Mouse (Mus musculus): ENCODE measurements around the gene Dnah12. TPM values are rescaled to one million over a fixed set of nuclear protein-coding genes. Genes with fewer than 3 reads are reported as not detected.

Dnah12 gene
- polyA plus RNA-seq, 1 experiment from 2014 or later, result not detected

GRCm38 (mm10) chr14:26878756-26879155 is 185.7 kb downstream of the Dnah12 start:
- ATAC-seq (ENCODE audit: low FRiP score) (no peak), DNase-seq (ENCODE audit: low spot score) (no peak)
- Histone ChIP-seq H3K4me2 (replicated peaks; ENCODE audit: low read depth, low read length) (no peak overlapping the region), H3K27me3 (ENCODE audit: control insufficient read depth, insufficient read depth, low read length) (no peaks in the 10 kb centered on the region), H3K36me3 (ENCODE audit: control insufficient read depth, insufficient read depth, low read length) (no peaks in the 10 kb centered on the region), H3K4me1 (replicated peaks; ENCODE audit: control insufficient read depth, insufficient read depth, low read length) (no peaks in the 10 kb centered on the region), H3K9me3 (ENCODE audit: control insufficient read depth, low read length) (no peaks in the 10 kb centered on the region), H3K9ac (ENCODE audit: low read depth, low read length) (no peak overlapping the region), H3K4me3 (ENCODE audit: low read depth, low read length) (no peak overlapping the region), H3K27ac (ENCODE audit: low read depth, low read length) (no peak overlapping the region)
- 85% methylated on average over 4 of the region's 4 CpGs for WGBS

GRCm38 (mm10) chr14:26879976-26880375 is 186.9 kb downstream of the Dnah12 start:
- ATAC-seq (ENCODE audit: low FRiP score) (no peak), DNase-seq (ENCODE audit: low spot score) (no peak)
- Histone ChIP-seq H3K9me3 (ENCODE audit: control insufficient read depth, low read length) (no peaks in the 10 kb centered on the region), H3K4me3 (ENCODE audit: low read depth, low read length) (no peak overlapping the region), H3K4me1 (replicated peaks; ENCODE audit: control insufficient read depth, insufficient read depth, low read length) (no peaks in the 10 kb centered on the region), H3K9ac (ENCODE audit: low read depth, low read length) (no peak overlapping the region), H3K4me2 (replicated peaks; ENCODE audit: low read depth, low read length) (no peak overlapping the region), H3K27me3 (ENCODE audit: control insufficient read depth, insufficient read depth, low read length) (no peaks in the 10 kb centered on the region), H3K36me3 (ENCODE audit: control insufficient read depth, insufficient read depth, low read length) (no peaks in the 10 kb centered on the region), H3K27ac (ENCODE audit: low read depth, low read length) (no peak overlapping the region)
- 88% methylated on average over 2 of the region's 2 CpGs for WGBS

GRCm38 (mm10) chr14:26881700-26882099 is 188.6 kb downstream of the Dnah12 start:
- no peak for DNase-seq (ENCODE audit: low spot score)
- no peak for ATAC-seq (ENCODE audit: low FRiP score)
- H3K9me3 ChIP-seq (ENCODE audit: control insufficient read depth, low read length), result no peaks in the 10 kb centered on the region
- no peaks in the 10 kb centered on the region for H3K4me1 ChIP-seq (replicated peaks; ENCODE audit: control insufficient read depth, insufficient read depth, low read length)
- no peak overlapping the region for H3K4me2 ChIP-seq (replicated peaks; ENCODE audit: low read depth, low read length)
- H3K9ac ChIP-seq (ENCODE audit: low read depth, low read length), result no peak overlapping the region
- no peak overlapping the region for H3K27ac ChIP-seq (ENCODE audit: low read depth, low read length)
- 90% methylated on average over 5 of the region's 5 CpGs for WGBS
- H3K4me3 ChIP-seq (ENCODE audit: low read depth, low read length), result no peak overlapping the region
- H3K36me3 ChIP-seq (ENCODE audit: control insufficient read depth, insufficient read depth, low read length), result no peaks in the 10 kb centered on the region
- H3K27me3 ChIP-seq (ENCODE audit: control insufficient read depth, insufficient read depth, low read length), result no peaks in the 10 kb centered on the region

- H3K36me3 ChIP-seq (ENCODE audit: control insufficient read depth, insufficient read depth, low read length), result no peaks in the 10 kb centered on the region
- WGBS, result 69% methylated on average over 3 of the region's 3 CpGs
Measured at GRCm38 (mm10) chr14:26887244-26887643, 194.2 kb downstream of the Dnah12 start.

GRCm38 (mm10) chr14:26890777-26891176 is 197.7 kb downstream of the Dnah12 start:
- Histone ChIP-seq H3K4me2 (replicated peaks; ENCODE audit: low read depth, low read length) (no peak overlapping the region), H3K9ac (ENCODE audit: low read depth, low read length) (no peak overlapping the region), H3K27ac (ENCODE audit: low read depth, low read length) (no peak overlapping the region), H3K9me3 (ENCODE audit: control insufficient read depth, low read length) (no peaks in the 10 kb centered on the region), H3K4me3 (ENCODE audit: low read depth, low read length) (no peak overlapping the region), H3K27me3 (ENCODE audit: control insufficient read depth, insufficient read depth, low read length) (no peaks in the 10 kb centered on the region), H3K36me3 (ENCODE audit: control insufficient read depth, insufficient read depth, low read length) (no peaks in the 10 kb centered on the region), H3K4me1 (replicated peaks; ENCODE audit: control insufficient read depth, insufficient read depth, low read length) (no peaks in the 10 kb centered on the region)
- no peak for ATAC-seq (ENCODE audit: low FRiP score)
- DNase-seq (ENCODE audit: low spot score), result no peak
- WGBS, result 89% methylated on average over 3 of the region's 3 CpGs

More at GRCm38 (mm10) chr14:26887244-26887643, 194.2 kb downstream of the Dnah12 start:
- Histone ChIP-seq H3K4me1 (replicated peaks; ENCODE audit: control insufficient read depth, insufficient read depth, low read length) (no peaks in the 10 kb centered on the region), H3K4me2 (replicated peaks; ENCODE audit: low read depth, low read length) (no peak overlapping the region), H3K9me3 (ENCODE audit: control insufficient read depth, low read length) (no peaks in the 10 kb centered on the region), H3K4me3 (ENCODE audit: low read depth, low read length) (no peak overlapping the region), H3K27me3 (ENCODE audit: control insufficient read depth, insufficient read depth, low read length) (no peaks in the 10 kb centered on the region), H3K9ac (ENCODE audit: low read depth, low read length) (no peak overlapping the region), H3K27ac (ENCODE audit: low read depth, low read length) (no peak overlapping the region)
- ATAC-seq (ENCODE audit: low FRiP score), result no peak
- DNase-seq (ENCODE audit: low spot score), result no peak

GRCm38 (mm10) chr14:26894392-26894791 is 201.3 kb downstream of the Dnah12 start, which contains the start of gene Asb14:
Gene Asb14 (plus strand): TSS chr14:26894557.
- no peaks in the 10 kb centered on the region for H3K36me3 ChIP-seq (ENCODE audit: control insufficient read depth, insufficient read depth, low read length)
- no peaks in the 10 kb centered on the region for H3K4me1 ChIP-seq (replicated peaks; ENCODE audit: control insufficient read depth, insufficient read depth, low read length)
- no peak within 1 kb of the TSS for H3K4me3 ChIP-seq (ENCODE audit: low read depth, low read length)
- DNase-seq (ENCODE audit: low spot score) (no peak), ATAC-seq (ENCODE audit: low FRiP score) (no peak)
- 93% methylated on average over 4 of the region's 4 CpGs for WGBS
- no peak within 1 kb of the TSS for H3K4me2 ChIP-seq (replicated peaks; ENCODE audit: low read depth, low read length)
- H3K9me3 ChIP-seq (ENCODE audit: control insufficient read depth, low read length), result no peaks in the 10 kb centered on the region
- no peaks in the 10 kb centered on the region for H3K27me3 ChIP-seq (ENCODE audit: control insufficient read depth, insufficient read depth, low read length)
- H3K9ac ChIP-seq (ENCODE audit: low read depth, low read length), result no peak within 1 kb of the TSS
- H3K27ac ChIP-seq (ENCODE audit: low read depth, low read length), result no peak within 1 kb of the TSS

GRCm38 (mm10) chr14:26899490-26899889 is 206.4 kb downstream of the Dnah12 start:
- H3K27ac ChIP-seq (ENCODE audit: low read depth, low read length), result no peak overlapping the region
- no peak for ATAC-seq (ENCODE audit: low FRiP score)
- 96% methylated on average over 2 of the region's 2 CpGs for WGBS

GRCm38 (mm10) chr14:26900893-26901292 is 207.8 kb downstream of the Dnah12 start:
- no peak overlapping the region for H3K4me3 ChIP-seq (ENCODE audit: low read depth, low read length)
- ATAC-seq (ENCODE audit: low FRiP score), result no peak
- no peak overlapping the region for H3K9ac ChIP-seq (ENCODE audit: low read depth, low read length)
- no peaks in the 10 kb centered on the region for H3K4me1 ChIP-seq (replicated peaks; ENCODE audit: control insufficient read depth, insufficient read depth, low read length)
- H3K36me3 ChIP-seq (ENCODE audit: control insufficient read depth, insufficient read depth, low read length), result no peaks in the 10 kb centered on the region
- WGBS, result 85% methylated on average over 12 of the region's 12 CpGs
- no peak for DNase-seq (ENCODE audit: low spot score)
- no peak overlapping the region for H3K4me2 ChIP-seq (replicated peaks; ENCODE audit: low read depth, low read length)
- no peaks in the 10 kb centered on the region for H3K27me3 ChIP-seq (ENCODE audit: control insufficient read depth, insufficient read depth, low read length)
- no peak overlapping the region for H3K27ac ChIP-seq (ENCODE audit: low read depth, low read length)
- H3K9me3 ChIP-seq (ENCODE audit: control insufficient read depth, low read length), result no peaks in the 10 kb centered on the region

More at GRCm38 (mm10) chr14:26899490-26899889, 206.4 kb downstream of the Dnah12 start:
- Histone ChIP-seq H3K9ac (ENCODE audit: low read depth, low read length) (no peak overlapping the region), H3K4me2 (replicated peaks; ENCODE audit: low read depth, low read length) (no peak overlapping the region), H3K36me3 (ENCODE audit: control insufficient read depth, insufficient read depth, low read length) (no peaks in the 10 kb centered on the region), H3K4me3 (ENCODE audit: low read depth, low read length) (no peak overlapping the region), H3K9me3 (ENCODE audit: control insufficient read depth, low read length) (no peaks in the 10 kb centered on the region), H3K4me1 (replicated peaks; ENCODE audit: control insufficient read depth, insufficient read depth, low read length) (no peaks in the 10 kb centered on the region), H3K27me3 (ENCODE audit: control insufficient read depth, insufficient read depth, low read length) (no peaks in the 10 kb centered on the region)
- no peak for DNase-seq (ENCODE audit: low spot score)

- ATAC-seq (ENCODE audit: low FRiP score), result no peak
- no peak overlapping the region for H3K27ac ChIP-seq (ENCODE audit: low read depth, low read length)
- no peaks in the 10 kb centered on the region for H3K9me3 ChIP-seq (ENCODE audit: control insufficient read depth, low read length)
- H3K27me3 ChIP-seq (ENCODE audit: control insufficient read depth, insufficient read depth, low read length), result no peaks in the 10 kb centered on the region
- no peak for DNase-seq (ENCODE audit: low spot score)
- 84% methylated on average over 4 of the region's 4 CpGs for WGBS
- no peak overlapping the region for H3K4me2 ChIP-seq (replicated peaks; ENCODE audit: low read depth, low read length)
- H3K9ac ChIP-seq (ENCODE audit: low read depth, low read length), result no peak overlapping the region
- no peaks in the 10 kb centered on the region for H3K4me1 ChIP-seq (replicated peaks; ENCODE audit: control insufficient read depth, insufficient read depth, low read length)
- no peaks in the 10 kb centered on the region for H3K36me3 ChIP-seq (ENCODE audit: control insufficient read depth, insufficient read depth, low read length)
- H3K4me3 ChIP-seq (ENCODE audit: low read depth, low read length), result no peak overlapping the region
Measured at GRCm38 (mm10) chr14:26907401-26907800, 214.3 kb downstream of the Dnah12 start.

All from hindbrain, embryonic 11.5 days (tissue).